In the genomic region with DNA sequence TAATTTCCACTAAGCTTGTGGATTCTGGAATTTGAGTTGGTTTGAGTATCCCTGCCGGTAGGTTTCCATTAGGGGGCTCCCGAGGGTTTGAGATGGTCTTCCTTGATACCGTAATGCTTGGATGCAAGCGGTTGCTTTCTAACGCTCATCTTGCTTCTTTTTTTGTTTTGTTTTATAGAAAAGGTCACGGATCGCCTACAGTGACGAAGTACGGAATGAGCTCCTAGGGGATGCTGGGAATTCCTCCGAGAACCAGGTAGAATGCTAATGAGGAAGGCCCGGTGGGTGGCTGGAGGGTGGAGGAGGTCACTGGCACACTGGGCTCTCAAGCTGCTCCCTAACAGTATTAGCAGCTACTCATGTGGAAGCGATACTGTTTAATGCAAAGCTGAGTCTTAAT, we compare ENCODE assay signal across 11 mouse cellular contexts.
A peak's percentile ranks its signal among the peaks of the same experiment; 100 is the strongest.
DNase-seq lines count a peak whose midpoint lies in the region; ATAC-seq and TF ChIP-seq lines count a peak whose summit lies in the region.
"Had no signal": no experiment of that assay in that cellular context is flagged by ENCODE, and none has a peak within 500 bp of the region (broad histone marks: within the 10 kb centered on the region; RNA-seq: fewer than 3 reads in every experiment).

No protein-coding gene starts in this region.

- 55% methylated on average over 12 of the region's 12 CpGs for WGBS in kidney, adult 2 months
- WGBS in embryonic facial prominence, embryonic 11.5 days = 13% methylated on average over 12 of the region's 12 CpGs
- WGBS in hindbrain, embryonic 14.5 days = 7% methylated on average over 12 of the region's 12 CpGs
- WGBS in neural tube, embryonic 14.5 days = 7% methylated on average over 12 of the region's 12 CpGs

- no peaks in the 10 kb centered on the region for H3K4me1 ChIP-seq in kidney, adult 2 months (ENCODE audit: control insufficient read depth, insufficient read depth, low read length)
- H3K4me1 ChIP-seq in embryonic facial prominence, embryonic 11.5 days (ENCODE audit: control insufficient read depth, insufficient read depth, low read length) = no peaks in the 10 kb centered on the region
- peaks cover 21% of the 10 kb centered on the region; the same call in 1 of the 2 replicates for H3K4me1 ChIP-seq in hindbrain, embryonic 14.5 days (replicated peaks; ENCODE audit: control insufficient read depth, insufficient read depth, low read length)
- no peaks in the 10 kb centered on the region for H3K4me1 ChIP-seq in neural tube, embryonic 14.5 days (ENCODE audit: control insufficient read depth, insufficient read depth, low read length)

- H3K9me3 ChIP-seq in embryonic facial prominence, embryonic 11.5 days (replicated peaks; ENCODE audit: control insufficient read depth, low read length) = no peaks in the 10 kb centered on the region
- H3K9me3 ChIP-seq in hindbrain, embryonic 14.5 days (ENCODE audit: control insufficient read depth, low read length) = no peaks in the 10 kb centered on the region
- H3K9me3 ChIP-seq in neural tube, embryonic 14.5 days (ENCODE audit: control insufficient read depth, low read length) = no peaks in the 10 kb centered on the region

- TF ChIP-seq POLR2A in kidney, adult 2 months (IDR thresholded peaks at IDR 0.05; ENCODE audit: low read depth, low read length) = no peak

- no peaks in the 10 kb centered on the region for H3K36me3 ChIP-seq in kidney, adult 2 months (ENCODE audit: control insufficient read depth, insufficient read depth, low read length)
- H3K36me3 ChIP-seq in embryonic facial prominence, embryonic 11.5 days (replicated peaks; ENCODE audit: control insufficient read depth, insufficient read depth, low read depth, low read length) = no peaks in the 10 kb centered on the region
- no peaks in the 10 kb centered on the region for H3K36me3 ChIP-seq in hindbrain, embryonic 14.5 days (replicated peaks; ENCODE audit: control insufficient read depth, insufficient read depth)
- no peaks in the 10 kb centered on the region for H3K36me3 ChIP-seq in neural tube, embryonic 14.5 days (ENCODE audit: control insufficient read depth, insufficient read depth, low read length)

- peak; percentile 12 to 16 for DNase-seq in kidney, postnatal 4 days
- no peak for DNase-seq in kidney, adult 2 months
- peak; percentile 67 for DNase-seq in embryonic facial prominence, embryonic 11.5 days (ENCODE audit: low spot score)
- peak; percentile 49 for DNase-seq in hindbrain, embryonic 14.5 days (ENCODE audit: low spot score)
- no peak for DNase-seq in layer of hippocampus, adult 9-10 months (ENCODE audit: low spot score)
- no peak for DNase-seq in ovary, adult 18-20 months (ENCODE audit: low spot score)
- DNase-seq: lung, postnatal 36 days; right cerebral cortex, postnatal 25 days; thymus, adult 18-20 months had no signal

- H3K27me3 ChIP-seq in kidney, adult 2 months (replicated peaks; ENCODE audit: control insufficient read depth, insufficient read depth, low read length) = no peaks in the 10 kb centered on the region
- H3K27me3 ChIP-seq in embryonic facial prominence, embryonic 11.5 days (ENCODE audit: control insufficient read depth, insufficient read depth, low read length) = no peaks in the 10 kb centered on the region
- H3K27me3 ChIP-seq in hindbrain, embryonic 14.5 days (ENCODE audit: control insufficient read depth, insufficient read depth, low read length) = no peaks in the 10 kb centered on the region; the same call in 1 of the 2 replicates
- no peaks in the 10 kb centered on the region for H3K27me3 ChIP-seq in neural tube, embryonic 14.5 days (ENCODE audit: control insufficient read depth, insufficient read depth, low read length)

- no peak overlapping the region for H3K4me3 ChIP-seq in kidney, adult 2 months (ENCODE audit: insufficient read depth, low read depth, low read length)
- H3K4me3 ChIP-seq in embryonic facial prominence, embryonic 11.5 days (ENCODE audit: low read depth, low read length) = no peak overlapping the region
- no peak overlapping the region for H3K4me3 ChIP-seq in hindbrain, embryonic 14.5 days (replicated peaks; ENCODE audit: low read length)
- H3K4me3 ChIP-seq in neural tube, embryonic 14.5 days (ENCODE audit: low read depth, low read length) = no peak overlapping the region

- no peak overlapping the region for H3K27ac ChIP-seq in kidney, adult 2 months (ENCODE audit: insufficient read depth, low read depth, low read length)
- no peak overlapping the region for H3K27ac ChIP-seq in embryonic facial prominence, embryonic 11.5 days (replicated peaks; ENCODE audit: low read depth, low read length)
- H3K27ac ChIP-seq in hindbrain, embryonic 14.5 days = no peak overlapping the region
- H3K27ac ChIP-seq in neural tube, embryonic 14.5 days (ENCODE audit: low read depth, low read length) = no peak overlapping the region

- H3K9ac ChIP-seq in embryonic facial prominence, embryonic 11.5 days (replicated peaks; ENCODE audit: low read length) = no peak overlapping the region
- no peak overlapping the region for H3K9ac ChIP-seq in hindbrain, embryonic 14.5 days
- H3K9ac ChIP-seq in neural tube, embryonic 14.5 days (replicated peaks; ENCODE audit: low read depth, low read length) = no peak overlapping the region

- no peak overlapping the region for H3K4me2 ChIP-seq in embryonic facial prominence, embryonic 11.5 days (ENCODE audit: low read depth, low read length)
- H3K4me2 ChIP-seq in hindbrain, embryonic 14.5 days (replicated peaks) = peak overlapping the region; percentile 43
- H3K4me2 ChIP-seq in neural tube, embryonic 14.5 days (ENCODE audit: low read depth, low read length) = peak overlapping the region; percentile 4; the same call in 1 of the 2 replicates

- no peak for ATAC-seq in embryonic facial prominence, embryonic 11.5 days (replicated peaks; ENCODE audit: insufficient number of reproducible peaks, low FRiP score, low TSS enrichment, low read depth)
- ATAC-seq in hindbrain, embryonic 14.5 days (ENCODE audit: low FRiP score) = no peak; the same call in 1 of the 2 replicates
- ATAC-seq in neural tube, embryonic 14.5 days (ENCODE audit: low read depth) = no peak
- no peak for ATAC-seq in erythroblast, adult 5-6 weeks (replicated peaks; ENCODE audit: low FRiP score, poor library complexity, severe bottlenecking)

- no peak for TF ChIP-seq CTCF in kidney, adult 2 months (conservative IDR thresholded peaks at IDR 0.05; ENCODE audit: insufficient read depth, insufficient read length, low read depth, low read length)

Comparison
In these comparisons a context has a peak if more than half of its experiments do, and no peak if none do; other contexts are left out.
1. DNase-seq: peak in kidney, postnatal 4 days (2 of 2), embryonic facial prominence, embryonic 11.5 days (single experiment) and hindbrain, embryonic 14.5 days (single experiment); none in kidney, adult 2 months (single experiment), layer of hippocampus, adult 9-10 months (single experiment) and ovary, adult 18-20 months (single experiment).